Mouse (Mus musculus) ES-E14 (cell line): Measurements from ENCODE around the gene Adipor1. TPM values are rescaled to one million over a fixed set of nuclear protein-coding genes. Genes with fewer than 3 reads are reported as not detected.

ENCODE experiments used
- DNase-seq: peaks from one replicate; pipeline ENCODE4 v3.0.0-alpha.2; 2013; ENCODE audit warnings: low read depth, low spot score
- H3K27ac ChIP-seq: 2 replicates; pipeline ENCODE4 v1.5.1; 2012; ENCODE audit warnings: low read depth, mild to moderate bottlenecking, low read length, moderate library complexity, mixed read lengths; ENCODE audit not compliant: poor library complexity, insufficient read depth, severe bottlenecking
- H3K36me3 ChIP-seq: 2 replicates; pipeline ENCODE4 v1.6.1; 2012; ENCODE audit warnings: mild to moderate bottlenecking, low read length, moderate library complexity, mixed read lengths; ENCODE audit not compliant: control insufficient read depth, poor library complexity, insufficient read depth, severe bottlenecking
- H3K4me1 ChIP-seq, 2 experiments: fragments of 150-350 bp in 1 of 2; sonication (generic) in 1 of 2; 2 replicates each; pipeline ENCODE4 v1.6.1; 2012; ENCODE audit warnings: low read length in 2 of 2, mild to moderate bottlenecking in 1 of 2, mixed read lengths in 1 of 2; ENCODE audit not compliant: control insufficient read depth in 2 of 2, insufficient read depth in 2 of 2, poor library complexity in 1 of 2
- H3K4me3 ChIP-seq, 2 experiments: fragments of 150-350 bp in 1 of 2; sonication (generic) in 1 of 2; 2 replicates each; pipeline ENCODE4 v1.5.1; 2012; ENCODE audit warnings: low read length in 2 of 2, low read depth in 1 of 2, mild to moderate bottlenecking in 1 of 2, mixed read lengths in 1 of 2; ENCODE audit not compliant: insufficient read depth in 1 of 2, poor library complexity in 1 of 2, severe bottlenecking in 1 of 2
- H3K9ac ChIP-seq: 2 replicates; pipeline ENCODE4 v1.6.1; 2012; ENCODE audit warnings: low read depth, mild to moderate bottlenecking, low read length, mixed read lengths; ENCODE audit not compliant: poor library complexity, insufficient read depth, severe bottlenecking
- H3K9me3 ChIP-seq: fragments of 150-350 bp; sonication (generic); 2 replicates; pipeline ENCODE4 v1.6.1; 2012; ENCODE audit warnings: low read depth, mild to moderate bottlenecking, low read length; ENCODE audit not compliant: control insufficient read depth, insufficient read depth
- CHD2 ChIP-seq: IDR thresholded peaks from 2 replicates; pipeline ENCODE4 v1.6.1; 2014; ENCODE audit warnings: mild to moderate bottlenecking, low read depth, low read length, inconsistent platforms
- HCFC1 ChIP-seq: IDR thresholded peaks from 2 replicates; pipeline ENCODE4 v1.6.1; 2012; ENCODE audit warnings: low read length, inconsistent platforms, borderline replicate concordance; ENCODE audit not compliant: insufficient read depth
- MAFK ChIP-seq: IDR thresholded peaks from 2 replicates; pipeline ENCODE4 v1.6.1; 2014; ENCODE audit warnings: mild to moderate bottlenecking, low read depth, low read length, inconsistent platforms; ENCODE audit not compliant: insufficient read depth
- ZC3H11A ChIP-seq: IDR thresholded peaks from 2 replicates; pipeline ENCODE4 v1.6.1; 2012; ENCODE audit warnings: low read depth, mild to moderate bottlenecking, inconsistent platforms, low read length, borderline replicate concordance
- ZNF384 ChIP-seq: IDR thresholded peaks from 2 replicates; pipeline ENCODE4 v1.6.1; 2012; ENCODE audit warnings: low read depth, low read length, inconsistent platforms
- in situ Hi-C, 2 experiments: fragments of 600-800 bp; cut with MboI; formaldehyde crosslinking; loops; one replicate each; pipeline ENCODE4 v1.15.1; 2025; ENCODE audit warnings: low sequenced_read_pairs in 2 of 2, inconsistent platforms in 1 of 2; ENCODE audit not compliant: unreplicated experiment in 2 of 2
- total RNA-seq: library from RNA; depleted of rRNA; stranded (reverse); fragments of 300-350 nt; gene quantifications from 2 replicates; pipeline ENCODE4 v1.2.3, GENCODE M21; 2012; rRNA removed

Adipor1 gene
- total RNA-seq, 1 experiment = 88.0 TPM

- Histone ChIP-seq H3K9ac (no peak overlapping the region), H3K4me1 (no peaks in the 10 kb centered on the region), H3K9me3 (no peaks in the 10 kb centered on the region), H3K4me3 (no peak overlapping the region), H3K36me3 (peaks cover 4% of the 10 kb centered on the region), H3K27ac (no peak overlapping the region)
- TF ChIP-seq MAFK = no peak
- TF ChIP-seq CHD2 = no peak
- TF ChIP-seq ZC3H11A = no peak
- no peak for TF ChIP-seq ZNF384
- no peak for TF ChIP-seq HCFC1
- in situ Hi-C loops = no loop called here
- DNase-seq = no peak
Observed at GRCm38 (mm10) chr1:134458139-134458727, 43.1 kb downstream of the Adipor1 start.

GRCm38 (mm10) chr1:134460294-134461284 is 45.4 kb downstream of the Adipor1 start:
- no peaks in the 10 kb centered on the region for H3K4me1 ChIP-seq
- H3K9ac ChIP-seq = no peak overlapping the region
- TF ChIP-seq ZNF384 = no peak
- TF ChIP-seq HCFC1 = no peak
- TF ChIP-seq ZC3H11A = no peak
- no peak for TF ChIP-seq CHD2
- no peak for TF ChIP-seq MAFK
- no peak for DNase-seq
- H3K36me3 ChIP-seq = peaks cover 7% of the 10 kb centered on the region
- no peak overlapping the region for H3K27ac ChIP-seq
- no peaks in the 10 kb centered on the region for H3K9me3 ChIP-seq
- no peak overlapping the region for H3K4me3 ChIP-seq
- in situ Hi-C loops = no loop called here

Other genes with a start within 250 kb of the Adipor1 start
- 0.98 and 1.4 TPM in 2 replicates for gene Chil1, start 233.2 kb upstream of the Adipor1 start, total RNA-seq
- gene Mybph, start 221.9 kb upstream of the Adipor1 start, total RNA-seq = not detected in 2 replicates
- gene Adora1, start 179.9 kb upstream of the Adipor1 start, total RNA-seq = 0.16 and 0.58 TPM in 2 replicates
- 0.18 and 0.37 TPM in 2 replicates for gene Myog, start 125.4 kb upstream of the Adipor1 start, total RNA-seq
- 14.1 and 35.3 TPM in 2 replicates for gene Ppfia4, start 82.5 kb upstream of the Adipor1 start, total RNA-seq
- 100 and 120 TPM in 2 replicates for gene Tmem183a, start 53.4 kb upstream of the Adipor1 start, total RNA-seq
- 0.22 TPM in 1 of 2 replicates, not detected in the other for gene 4933406M09Rik, start 29.4 kb upstream of the Adipor1 start, total RNA-seq
- gene Cyb5r1, start 9.8 kb upstream of the Adipor1 start, total RNA-seq = 186 and 305 TPM in 2 replicates
- gene Klhl12, start 40.2 kb downstream of the Adipor1 start, total RNA-seq = 21.8 and 22.7 TPM in 2 replicates
- 23.3 and 24.9 TPM in 2 replicates for gene Rabif, start 79.3 kb downstream of the Adipor1 start, total RNA-seq
- 0.76 and 2.1 TPM in 2 replicates for gene Mgat4e, start 134.3 kb downstream of the Adipor1 start, total RNA-seq
- gene Kdm5b, start 144.8 kb downstream of the Adipor1 start, total RNA-seq = 127 and 182 TPM in 2 replicates
- gene Syt2, start 231.3 kb downstream of the Adipor1 start, total RNA-seq = 0.62 and 1.5 TPM in 2 replicates